Mouse (Mus musculus) CH12.LX (cell line): ENCODE results near the gene Vstm5. TPM values are rescaled to one million over a fixed set of nuclear protein-coding genes. Genes with fewer than 3 reads are reported as not detected.

ENCODE experiments used
- DNase-seq: peaks from one replicate; pipeline ENCODE4 v3.0.0-alpha.2; 2013; ENCODE audit errors: extremely low read depth
- H3K27ac ChIP-seq: 2 replicates; pipeline ENCODE4 v1.5.1; 2012; ENCODE audit warnings: low read depth, mild to moderate bottlenecking, control low read depth, moderate library complexity; ENCODE audit not compliant: insufficient read depth
- H3K27me3 ChIP-seq: replicated peaks from 2 replicates; pipeline ENCODE3; 2012; ENCODE audit warnings: inconsistent platforms
- H3K36me3 ChIP-seq, 2 experiments: replicated peaks in 1 of 2; 2 replicates each; pipeline versions ENCODE3 to v1.6.1; 2012; ENCODE audit warnings: inconsistent platforms in 1 of 2, low read length in 1 of 2, mild to moderate bottlenecking in 1 of 2, mixed read lengths in 1 of 2, moderate library complexity in 1 of 2; ENCODE audit not compliant: control insufficient read depth in 1 of 2, insufficient read depth in 1 of 2
- H3K4me1 ChIP-seq, 2 experiments: 2 replicates each; pipeline ENCODE4 v1.6.1; 2012; ENCODE audit warnings: inconsistent platforms in 1 of 2, moderate library complexity in 1 of 2; ENCODE audit not compliant: insufficient read depth in 2 of 2, control insufficient read depth in 1 of 2
- H3K4me2 ChIP-seq: 2 replicates; pipeline ENCODE4 v1.6.1; 2012; ENCODE audit warnings: low read depth, mild to moderate bottlenecking, control low read depth; ENCODE audit not compliant: poor library complexity, insufficient read depth, severe bottlenecking
- H3K4me3 ChIP-seq, 3 experiments: fragments of 150-350 bp in 1 of 3; sonication (generic) in 1 of 3; replicated peaks in 1 of 3; 2 replicates each; pipeline versions ENCODE3 to v1.5.1; 2011 to 2012; ENCODE audit warnings: low read depth in 2 of 3, low read length in 2 of 3, mild to moderate bottlenecking in 2 of 3, moderate library complexity in 2 of 3, control low read depth in 1 of 3, improper control_type of control experiment in 1 of 3, inconsistent platforms in 1 of 3, mixed read lengths in 1 of 3; ENCODE audit not compliant: poor library complexity in 1 of 3
- H3K79me2 ChIP-seq: replicated peaks from 2 replicates; pipeline ENCODE4 v1.6.1; 2012; ENCODE audit warnings: mild to moderate bottlenecking, moderate library complexity; ENCODE audit not compliant: control insufficient read depth, poor library complexity, insufficient read depth, severe bottlenecking; ENCODE audit errors: extremely low read depth
- H3K9ac ChIP-seq: 2 replicates; pipeline ENCODE4 v1.6.1; 2012; ENCODE audit warnings: low read depth, mild to moderate bottlenecking, control low read depth, moderate library complexity; ENCODE audit not compliant: insufficient read depth
- H3K9me3 ChIP-seq: replicated peaks from 2 replicates; pipeline ENCODE3; 2012; ENCODE audit warnings: low read length, inconsistent platforms, mixed read lengths
- BHLHE40 ChIP-seq: IDR thresholded peaks from 2 replicates; pipeline ENCODE4 v1.6.1; 2011; ENCODE audit warnings: mild to moderate bottlenecking, low read depth, low read length, improper control_type of control experiment
- CHD2 ChIP-seq: IDR thresholded peaks from 2 replicates; pipeline ENCODE4 v1.6.1; 2011; ENCODE audit warnings: low read length, improper control_type of control experiment
- E2F4 ChIP-seq: IDR thresholded peaks from 2 replicates; pipeline ENCODE4 v1.6.1; 2011; ENCODE audit warnings: low read depth, low read length, improper control_type of control experiment; ENCODE audit not compliant: insufficient replicate concordance
- GABPA ChIP-seq: IDR thresholded peaks from 2 replicates; pipeline ENCODE4 v1.6.1; 2012; ENCODE audit warnings: low read depth, low read length, improper control_type of control experiment, inconsistent platforms; ENCODE audit not compliant: insufficient replicate concordance
- IRF4 ChIP-seq: IDR thresholded peaks from 2 replicates; pipeline ENCODE4 v1.6.1; 2014; ENCODE audit warnings: low read depth, mild to moderate bottlenecking, inconsistent platforms, low read length, improper control_type of control experiment
- JUN ChIP-seq: IDR thresholded peaks from 2 replicates; pipeline ENCODE4 v1.6.1; 2011; ENCODE audit warnings: low read depth, mild to moderate bottlenecking, low read length, improper control_type of control experiment, moderate library complexity; ENCODE audit not compliant: insufficient read depth
- MAFK ChIP-seq: IDR thresholded peaks from 2 replicates; pipeline ENCODE4 v1.6.1; 2011; ENCODE audit warnings: low read length, improper control_type of control experiment; ENCODE audit not compliant: insufficient replicate concordance
- MAZ ChIP-seq: IDR thresholded peaks from 2 replicates; pipeline ENCODE4 v1.6.1; 2012; ENCODE audit warnings: low read depth, mild to moderate bottlenecking, inconsistent platforms, low read length, improper control_type of control experiment, moderate library complexity
- MXI1 ChIP-seq: IDR thresholded peaks from 2 replicates; pipeline ENCODE4 v1.6.1; 2011; ENCODE audit warnings: mild to moderate bottlenecking, low read depth, low read length, improper control_type of control experiment
- MYC ChIP-seq: IDR thresholded peaks from 2 replicates; pipeline ENCODE4 v1.6.1; 2011; ENCODE audit warnings: low read depth, mild to moderate bottlenecking, improper control_type of control experiment, low read length
- NELFE ChIP-seq: IDR thresholded peaks from 2 replicates; pipeline ENCODE4 v1.6.1; 2011; ENCODE audit warnings: low read depth, low read length, improper control_type of control experiment
- PAX5 ChIP-seq: IDR thresholded peaks from 2 replicates; pipeline ENCODE4 v1.6.1; 2012; ENCODE audit warnings: low read length, inconsistent platforms, mixed read lengths
- SIN3A ChIP-seq: IDR thresholded peaks from 2 replicates; pipeline ENCODE4 v1.6.1; 2012; ENCODE audit warnings: low read length, improper control_type of control experiment, inconsistent platforms
- TCF12 ChIP-seq: IDR thresholded peaks from 2 replicates; pipeline ENCODE4 v1.6.1; 2014; ENCODE audit warnings: low read depth, mild to moderate bottlenecking, inconsistent platforms, low read length, improper control_type of control experiment
- UBTF ChIP-seq: IDR thresholded peaks from 2 replicates; pipeline ENCODE4 v1.6.1; 2012; ENCODE audit warnings: low read depth, mild to moderate bottlenecking, inconsistent platforms, low read length, improper control_type of control experiment, moderate library complexity
- USF2 ChIP-seq: conservative IDR thresholded peaks from 2 replicates; pipeline ENCODE4 v1.6.1; 2011; ENCODE audit warnings: low read depth, low read length, improper control_type of control experiment
- ZKSCAN1 ChIP-seq: IDR thresholded peaks from 2 replicates; pipeline ENCODE4 v1.6.1; 2012; ENCODE audit warnings: low read depth, inconsistent platforms, low read length, improper control_type of control experiment, borderline replicate concordance
- dilution Hi-C: fragments of 300-500 bp; cut with MboI; formaldehyde crosslinking; loops from 2 replicates; pipeline ENCODE4 v1.14.3; 2020; ENCODE audit warnings: low sequenced_read_pairs; ENCODE audit not compliant: extremely low pct_unique_long_range_greater_than_20kb, extremely low pct_ligation_motif_present
- in situ Hi-C: fragments of 300-500 bp; cut with MboI; formaldehyde crosslinking; loops from 3 replicates; pipeline ENCODE4 v1.14.3; 2019; ENCODE audit warnings: low sequenced_read_pairs, low pct_ligation_motif_present, low pct_unique_long_range_greater_than_20kb, mixed read lengths
- polyA plus RNA-seq: library from polyadenylated mRNA; unstranded; fragments of >175 nt; gene quantifications from 2 replicates; pipeline ENCODE4 v1.2.1, GENCODE M21; 2012; ENCODE audit warnings: low read depth; ENCODE audit not compliant: insufficient read length
- total RNA-seq, 2 experiments: library from RNA; depleted of rRNA; stranded (reverse); fragments of 300-350 nt in 1 of 2; fragments of >200 nt in 1 of 2; gene quantifications; 2 replicates each; pipeline ENCODE4 v1.2.3; 2012 to 2014

The Vstm5 gene
- total and polyA plus RNA-seq, 3 experiments = not detected

DNA sequence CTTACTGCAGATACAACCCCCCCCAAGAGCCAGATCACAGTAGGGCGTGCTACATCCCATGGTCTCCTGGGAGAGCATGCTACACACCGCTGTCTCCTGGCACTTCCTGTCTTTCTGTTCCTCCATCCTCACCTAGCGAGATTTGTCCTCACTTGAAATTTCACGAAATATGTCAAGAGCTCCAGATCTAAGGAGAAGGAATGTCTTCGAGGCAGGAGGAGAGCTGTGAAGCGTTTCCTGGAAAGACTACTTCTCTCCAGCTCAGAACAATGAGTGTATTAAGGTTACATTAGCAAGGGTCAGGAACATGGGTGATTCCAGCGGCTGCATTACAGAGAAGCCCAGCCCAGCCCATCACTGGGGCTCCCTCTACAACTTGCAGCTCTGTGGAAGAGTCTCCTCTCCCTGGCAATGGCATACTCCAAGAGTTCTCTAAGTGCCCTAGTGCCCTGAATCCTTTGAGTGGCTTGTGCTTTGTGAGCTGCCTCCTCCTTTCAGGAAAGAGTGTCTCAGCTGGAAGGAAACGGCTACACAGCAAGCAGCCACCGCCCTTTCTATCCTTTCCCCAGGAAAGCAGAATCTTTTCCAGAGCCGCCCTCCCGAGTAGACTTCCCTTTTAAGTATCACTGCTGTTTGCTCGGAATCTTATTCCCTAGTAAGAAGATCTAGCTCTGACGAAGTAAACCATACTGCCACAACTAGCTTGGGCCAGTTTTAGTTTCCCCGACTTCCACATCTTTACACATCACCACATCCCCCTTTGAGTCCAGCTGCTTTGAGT, 1.1 kb upstream of the Vstm5 start:
- TF ChIP-seq NELFE = no peak
- no peak for TF ChIP-seq TCF12
- TF ChIP-seq MYC = no peak
- TF ChIP-seq MAFK = no peak
- no peak for TF ChIP-seq IRF4
- TF ChIP-seq CHD2 = no peak
- no peak for TF ChIP-seq PAX5
- no peaks in the 10 kb centered on the region for H3K79me2 ChIP-seq
- in situ Hi-C loops = no loop called here
- no peak overlapping the region for H3K9ac ChIP-seq
- H3K36me3 ChIP-seq = no peaks in the 10 kb centered on the region
- H3K27me3 ChIP-seq = peaks cover 5% of the 10 kb centered on the region
- H3K27ac ChIP-seq = no peak overlapping the region
- dilution Hi-C loops = no loop called here
- no peak overlapping the region for H3K4me2 ChIP-seq
- 0 out of 4 replicates have a peak, but pooled peaks cover 0 to 4% of the 10 kb centered on the region in 2 experiments for H3K4me1 ChIP-seq
- peaks cover 3% of the 10 kb centered on the region for H3K9me3 ChIP-seq
- H3K4me3 ChIP-seq = no peak overlapping the region
- DNase-seq = no peak

DNA sequence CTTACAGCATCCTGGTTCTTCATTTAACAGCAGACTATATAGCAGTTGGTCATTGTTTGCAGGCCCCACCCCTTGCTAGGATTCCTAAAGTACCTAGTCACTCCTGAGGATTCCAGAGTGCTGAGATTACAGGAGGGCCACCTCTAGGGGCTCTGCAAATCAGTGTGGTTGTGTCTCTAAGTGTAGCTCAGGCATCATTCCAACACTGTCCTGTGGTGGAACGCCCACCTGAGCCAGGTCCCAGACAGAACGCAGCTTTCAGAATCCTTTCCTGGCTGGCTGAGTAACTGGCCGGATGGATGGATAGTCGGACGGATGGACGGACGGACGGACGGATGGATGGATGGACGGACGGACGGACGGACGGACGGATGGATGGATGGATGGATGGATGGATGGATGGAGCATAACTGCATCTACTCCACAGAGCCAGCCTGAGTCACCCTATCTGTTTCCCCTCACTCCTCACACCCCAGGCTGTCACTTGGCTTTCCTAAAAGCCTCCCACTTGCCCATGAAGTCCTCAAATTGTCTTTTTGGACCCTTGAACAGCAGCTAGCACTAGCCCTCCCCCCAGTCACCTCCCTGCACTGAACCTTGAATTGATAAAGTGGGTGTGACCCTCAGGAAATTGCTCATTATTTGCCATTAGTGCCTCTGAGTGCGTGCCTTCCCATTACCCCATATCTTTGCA, 401 bp upstream of the Vstm5 start:
- peaks cover 5% of the 10 kb centered on the region for H3K27me3 ChIP-seq
- TF ChIP-seq GABPA (no peak), SIN3A (no peak), JUN (no peak), E2F4 (no peak), USF2 (no peak), UBTF (no peak), MXI1 (no peak), MAZ (no peak), BHLHE40 (no peak), CHD2 (no peak), ZKSCAN1 (no peak)
- TF ChIP-seq, all 38 proteins: peak for 0
- no peak overlapping the region for H3K4me3 ChIP-seq
- DNase-seq = no peak
- H3K27ac ChIP-seq = no peak overlapping the region
- H3K79me2 ChIP-seq = no peaks in the 10 kb centered on the region
- no peaks in the 10 kb centered on the region for H3K36me3 ChIP-seq
- in situ Hi-C loops = no loop called here
- no peak overlapping the region for H3K4me2 ChIP-seq
- 0 out of 4 replicates have a peak, but pooled peaks cover 0 to 4% of the 10 kb centered on the region in 2 experiments for H3K4me1 ChIP-seq
- H3K9me3 ChIP-seq = no peaks in the 10 kb centered on the region
- H3K9ac ChIP-seq = no peak overlapping the region
- dilution Hi-C loops = no loop called here
